Mouse (Mus musculus) midbrain, postnatal 0 days (tissue): Measurements from ENCODE around the gene Ube2s. TPM values are rescaled to one million over a fixed set of nuclear protein-coding genes. Genes with fewer than 3 reads are reported as not detected.
"Not testable (repeated sequence)": the region's sequence is repeated elsewhere in the genome, so short reads cannot be mapped to it uniquely, and the experiment has no call there.

Experiments
- ATAC-seq: fragments of 200-750 bp; cut with Nextera tagmentation; 2 replicates; pipeline ENCODE4 v1.8.0; 2017; ENCODE audit warnings: moderate number of reproducible peaks, mild to moderate bottlenecking, moderate TSS enrichment, moderate library complexity; ENCODE audit not compliant: low FRiP score
- DNase-seq: peaks from one replicate; pipeline ENCODE4 v3.0.0-alpha.2; 2015; ENCODE audit warnings: low spot score
- H3K27ac ChIP-seq: fragments of 300-500 bp; sonication (generic); 2 replicates; pipeline ENCODE4 v1.5.1; 2014; ENCODE audit warnings: low read depth, mild to moderate bottlenecking, low read length, mixed read lengths
- H3K27me3 ChIP-seq: fragments of 300-500 bp; sonication (generic); 2 replicates; pipeline ENCODE4 v1.6.1; 2014; ENCODE audit warnings: low read length, control low read depth, mixed read lengths; ENCODE audit not compliant: insufficient read depth
- H3K36me3 ChIP-seq: fragments of 300-500 bp; sonication (generic); 2 replicates; pipeline ENCODE4 v1.6.1; 2014; ENCODE audit warnings: low read length, control low read depth, mixed read lengths; ENCODE audit not compliant: insufficient read depth
- H3K4me1 ChIP-seq: fragments of 300-500 bp; sonication (generic); 2 replicates; pipeline ENCODE4 v1.6.1; 2014; ENCODE audit warnings: mild to moderate bottlenecking, control low read depth, antibody characterized with exemption, low read length, mixed read lengths; ENCODE audit not compliant: insufficient read depth
- H3K4me2 ChIP-seq: fragments of 300-500 bp; sonication (generic); 2 replicates; pipeline ENCODE4 v1.6.1; 2014; ENCODE audit warnings: low read depth, mild to moderate bottlenecking, low read length, mixed read lengths; ENCODE audit not compliant: poor library complexity, severe bottlenecking
- H3K4me3 ChIP-seq: fragments of 300-500 bp; sonication (generic); 2 replicates; pipeline ENCODE4 v1.5.1; 2014; ENCODE audit warnings: low read depth, mild to moderate bottlenecking, low read length, moderate library complexity
- H3K9ac ChIP-seq: fragments of 300-500 bp; sonication (generic); replicated peaks from 2 replicates; pipeline ENCODE4 v1.6.1; 2014; ENCODE audit warnings: mild to moderate bottlenecking, low read length, moderate library complexity, mixed read lengths; ENCODE audit not compliant: poor library complexity, severe bottlenecking
- H3K9me3 ChIP-seq: fragments of 300-500 bp; sonication (generic); 2 replicates; pipeline ENCODE4 v1.6.1; 2016; ENCODE audit warnings: low read length, control low read depth
- CTCF ChIP-seq: IDR thresholded peaks from 2 replicates; pipeline ENCODE4 v1.5.1; 2016; ENCODE audit warnings: antibody characterized with exemption, mild to moderate bottlenecking
- WGBS: fragments of 180-500 bp; shearing (Covaris S2); extraction: QIAGEN DNeasy Blood & Tissue Kit; methylation state at CpG from one replicate; pipeline ENCODE4 v1.1.7; 2014; 5-methylcytosine and 5-hydroxymethylcytosine counted together
- polyA plus RNA-seq: library from polyadenylated mRNA; unstranded; fragments of >200 nt; fragmentation: Nextera tagmentation; extraction: Ambion mirVana; gene quantifications from 2 replicates; pipeline ENCODE4 v1.2.1, GENCODE M21; 2015
- total RNA-seq: library from RNA; depleted of rRNA; stranded (reverse); fragments of >200 nt; gene quantifications from 2 replicates; pipeline ENCODE4 v1.2.3, GENCODE M21; 2014

Ube2s gene
- total and polyA plus RNA-seq, 2 experiments from 2014 or later, result 210 to 264 TPM

- DNase-seq (no peak), ATAC-seq (no peak)
- H3K27me3 ChIP-seq, result no peaks in the 10 kb centered on the region
- WGBS, result 1% methylated on average over 22 of the region's 36 CpGs
- H3K9ac ChIP-seq, result peak overlapping the region; percentile 91
- peak overlapping the region; percentile 91 for H3K27ac ChIP-seq
- H3K36me3 ChIP-seq, result peaks cover 9% of the 10 kb centered on the region; the same call in 1 of the 2 replicates
- H3K4me1 ChIP-seq, result peaks cover 8% of the 10 kb centered on the region; the same call in 1 of the 2 replicates
- peak overlapping the region; percentile 94 for H3K4me3 ChIP-seq
- no peaks in the 10 kb centered on the region for H3K9me3 ChIP-seq
- peak overlapping the region; percentile 73 for H3K4me2 ChIP-seq
- TF ChIP-seq CTCF, result no peak
Measured at GRCm38 (mm10) chr7:4811842-4812302, 518 bp downstream of the Ube2s start.

GRCm38 (mm10) chr7:4811131-4811530, 1.3 kb downstream of the Ube2s start:
- peak overlapping the region; percentile 94 for H3K4me3 ChIP-seq
- not testable (repeated sequence) for DNase-seq, H3K27me3 ChIP-seq, H3K27ac ChIP-seq, H3K4me1 ChIP-seq, H3K9me3 ChIP-seq, ATAC-seq
- WGBS, result 37% methylated on average over 10 of the region's 10 CpGs
- peak overlapping the region; percentile 73 for H3K4me2 ChIP-seq
- H3K36me3 ChIP-seq, result peaks cover 15% of the 10 kb centered on the region; the same call in 1 of the 2 replicates
- H3K9ac ChIP-seq, result peak overlapping the region; percentile 91

- Histone ChIP-seq H3K9me3 (no peaks in the 10 kb centered on the region), H3K9ac (no peak overlapping the region), H3K4me1 (0 out of 2 replicates have a peak, but pooled peaks cover 3% of the 10 kb centered on the region), H3K36me3 (peaks cover 15% of the 10 kb centered on the region; the same call in 1 of the 2 replicates), H3K27me3 (no peaks in the 10 kb centered on the region), H3K27ac (no peak overlapping the region), H3K4me2 (no peak overlapping the region), H3K4me3 (no peak overlapping the region)
- DNase-seq (peak; percentile 69), ATAC-seq (peak; percentile 13; the same call in 1 of the 2 replicates)
- WGBS, result 92% methylated on average over 7 of the region's 7 CpGs
- TF ChIP-seq CTCF, result peak; percentile 78
Measured at GRCm38 (mm10) chr7:4806716-4807115, 5.7 kb downstream of the Ube2s start.

GRCm38 (mm10) chr7:4802247-4802646, 10.1 kb downstream of the Ube2s start:
- TF ChIP-seq CTCF, result no peak
- Histone ChIP-seq H3K36me3 (peaks cover 10% of the 10 kb centered on the region; the same call in 1 of the 2 replicates), H3K4me1 (no peaks in the 10 kb centered on the region), H3K9ac (no peak overlapping the region), H3K27me3 (no peaks in the 10 kb centered on the region), H3K27ac (no peak overlapping the region), H3K9me3 (no peaks in the 10 kb centered on the region), H3K4me3 (no peak overlapping the region), H3K4me2 (no peak overlapping the region)
- ATAC-seq (no peak), DNase-seq (no peak)

DNA sequence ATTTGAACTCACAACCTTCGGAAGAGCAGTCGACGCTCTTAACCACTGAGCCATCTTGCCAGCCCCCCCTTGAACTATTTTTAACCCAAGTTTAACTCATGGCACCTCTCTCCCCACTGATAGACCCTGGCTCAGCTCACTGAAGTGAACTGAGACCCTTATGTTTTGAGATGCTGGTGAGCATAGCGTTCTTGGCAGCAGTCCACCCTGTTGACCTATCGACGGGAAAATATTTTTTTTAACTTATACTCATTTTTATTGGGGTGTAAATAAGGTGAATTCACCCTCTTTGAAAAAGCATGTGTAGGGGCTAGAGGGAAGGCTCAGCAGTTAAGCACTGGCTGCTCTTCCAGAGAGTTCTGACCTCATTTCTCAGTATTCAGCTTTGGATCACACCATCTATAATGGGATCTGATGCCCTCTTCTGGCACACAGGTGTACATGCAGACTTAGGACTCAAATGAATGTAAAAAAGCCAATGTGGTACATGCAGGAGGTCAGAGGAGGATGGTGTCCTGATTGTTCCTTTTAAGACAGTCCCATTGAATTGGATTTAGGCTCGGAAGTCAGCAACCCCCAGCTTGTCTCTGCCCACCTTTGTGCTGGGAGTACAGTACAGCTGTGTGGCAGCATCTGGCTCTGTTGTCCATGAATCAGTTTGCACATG, 16.5 kb downstream of the Ube2s start:
- no peaks in the 10 kb centered on the region for H3K27me3 ChIP-seq
- H3K9me3 ChIP-seq, result no peaks in the 10 kb centered on the region
- H3K4me3 ChIP-seq, result no peak overlapping the region
- WGBS, result 70% methylated on average over 7 of the region's 7 CpGs
- TF ChIP-seq CTCF, result peak; percentile 88
- peaks cover 15% of the 10 kb centered on the region; the same call in 1 of the 2 replicates for H3K36me3 ChIP-seq
- ATAC-seq, result no peak
- H3K27ac ChIP-seq, result no peak overlapping the region
- DNase-seq, result peak; percentile 68
- no peaks in the 10 kb centered on the region; the same call in 1 of the 2 replicates for H3K4me1 ChIP-seq
- no peak overlapping the region for H3K9ac ChIP-seq
- no peak overlapping the region for H3K4me2 ChIP-seq

GRCm38 (mm10) chr7:4794631-4795168, 17.7 kb downstream of the Ube2s start:
- no peak overlapping the region for H3K9ac ChIP-seq
- peaks cover 15% of the 10 kb centered on the region; the same call in 1 of the 2 replicates for H3K36me3 ChIP-seq
- H3K27ac ChIP-seq, result no peak overlapping the region
- H3K4me1 ChIP-seq, result no peaks in the 10 kb centered on the region; the same call in 1 of the 2 replicates
- no peaks in the 10 kb centered on the region for H3K27me3 ChIP-seq
- no peaks in the 10 kb centered on the region for H3K9me3 ChIP-seq
- no peak for ATAC-seq
- 89% methylated on average over 3 of the region's 3 CpGs for WGBS
- H3K4me3 ChIP-seq, result no peak overlapping the region
- H3K4me2 ChIP-seq, result no peak overlapping the region
- DNase-seq, result no peak
- TF ChIP-seq CTCF, result no peak
